Mouse (Mus musculus) 3134 (cell line): ENCODE measurements around the gene Ssr1.

Experiments used
- DNase-seq: peaks from one replicate; pipeline ENCODE4 v3.0.0-alpha.2; 2011; ENCODE audit warnings: low spot score; ENCODE audit not compliant: insufficient read length; ENCODE audit errors: extremely low read depth

Ssr1 gene

GRCm38 (mm10) chr13:37952981-37953380, 41.0 kb downstream of the Ssr1 start:
- no peak for DNase-seq

GRCm38 (mm10) chr13:37946734-37947133, 47.3 kb downstream of the Ssr1 start:
- no peak for DNase-seq

- DNase-seq, result no peak
Measured at GRCm38 (mm10) chr13:37945392-37945791, 48.6 kb downstream of the Ssr1 start.

- no peak for DNase-seq
Measured at GRCm38 (mm10) chr13:37944306-37944705, 49.7 kb downstream of the Ssr1 start.

GRCm38 (mm10) chr13:37943466-37943865, 50.6 kb downstream of the Ssr1 start:
- no peak for DNase-seq

GRCm38 (mm10) chr13:37942887-37943331, 51.1 kb downstream of the Ssr1 start:
- no peak for DNase-seq

- no peak for DNase-seq
Measured at GRCm38 (mm10) chr13:37941950-37942886, 51.8 kb downstream of the Ssr1 start.

GRCm38 (mm10) chr13:37941138-37941645, 52.8 kb downstream of the Ssr1 start:
- DNase-seq, result no peak

- DNase-seq, result no peak
Measured at GRCm38 (mm10) chr13:37940649-37941048, 53.4 kb downstream of the Ssr1 start.

- no peak for DNase-seq
Measured at GRCm38 (mm10) chr13:37940167-37940566, 53.9 kb downstream of the Ssr1 start.

GRCm38 (mm10) chr13:37936351-37936750, 57.7 kb downstream of the Ssr1 start:
- DNase-seq, result no peak

GRCm38 (mm10) chr13:37934920-37935319, 59.1 kb downstream of the Ssr1 start:
- DNase-seq, result no peak

GRCm38 (mm10) chr13:37934075-37934474, 59.9 kb downstream of the Ssr1 start:
- DNase-seq, result no peak

GRCm38 (mm10) chr13:37931210-37931922, 62.7 kb downstream of the Ssr1 start:
- no peak for DNase-seq

GRCm38 (mm10) chr13:37930621-37931020, 63.4 kb downstream of the Ssr1 start:
- no peak for DNase-seq

GRCm38 (mm10) chr13:37930091-37930490, 63.9 kb downstream of the Ssr1 start:
- no peak for DNase-seq

- no peak for DNase-seq
Measured at GRCm38 (mm10) chr13:37929532-37929931, 64.5 kb downstream of the Ssr1 start.

- no peak for DNase-seq
Measured at GRCm38 (mm10) chr13:37926394-37926793, 67.6 kb downstream of the Ssr1 start.

GRCm38 (mm10) chr13:37924461-37924948, 69.5 kb downstream of the Ssr1 start:
- no peak for DNase-seq

- no peak for DNase-seq
Measured at GRCm38 (mm10) chr13:37923643-37924460, 70.2 kb downstream of the Ssr1 start.
